Mouse (Mus musculus) spleen, adult 12 weeks (tissue): ENCODE measurements at regions not wholly inside any gene's neighbourhood (a gene's known extent, or its start where the extent isn't known, plus 50 kb on each side); places are given as distances from the start of the nearest gene placed in this dataset.

Experiments used
- DNase-seq: peaks from one replicate; pipeline ENCODE4 v3.0.0; 2022; ENCODE audit warnings: low spot score

DNA sequence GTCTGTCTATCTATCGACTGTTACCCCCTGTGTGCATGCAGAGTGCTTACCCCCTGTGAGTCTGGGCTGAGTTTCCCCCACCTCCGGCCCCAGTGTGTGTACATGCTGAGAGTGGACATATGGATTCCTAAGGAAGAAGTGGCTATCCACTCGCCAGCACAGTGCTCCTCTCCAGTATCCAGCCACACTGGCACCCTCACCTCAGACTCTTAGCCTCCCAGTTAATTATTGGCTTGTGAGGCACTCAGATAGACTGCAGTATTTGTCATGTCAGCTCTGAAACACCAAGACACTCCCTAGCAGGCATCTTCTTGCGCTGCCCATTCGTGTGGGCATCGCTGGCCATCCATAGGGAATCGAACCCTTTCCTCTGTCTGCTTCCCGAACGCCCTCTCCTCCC lies 189.0 kb upstream of the Runx1 start:
- no peak for DNase-seq

- DNase-seq, result no peak
These were observed 187.9 kb upstream of the Runx1 start for GRCm38 (mm10) chr16:93013881-93014280.

GRCm38 (mm10) chr16:93013256-93013655 lies 187.3 kb upstream of the Runx1 start:
- no peak for DNase-seq

- DNase-seq, result no peak
These were observed 185.5 kb upstream of the Runx1 start for GRCm38 (mm10) chr16:93011474-93011873.

- DNase-seq, result no peak
These were observed 180.5 kb upstream of the Runx1 start for GRCm38 (mm10) chr16:93006321-93006984.

DNA sequence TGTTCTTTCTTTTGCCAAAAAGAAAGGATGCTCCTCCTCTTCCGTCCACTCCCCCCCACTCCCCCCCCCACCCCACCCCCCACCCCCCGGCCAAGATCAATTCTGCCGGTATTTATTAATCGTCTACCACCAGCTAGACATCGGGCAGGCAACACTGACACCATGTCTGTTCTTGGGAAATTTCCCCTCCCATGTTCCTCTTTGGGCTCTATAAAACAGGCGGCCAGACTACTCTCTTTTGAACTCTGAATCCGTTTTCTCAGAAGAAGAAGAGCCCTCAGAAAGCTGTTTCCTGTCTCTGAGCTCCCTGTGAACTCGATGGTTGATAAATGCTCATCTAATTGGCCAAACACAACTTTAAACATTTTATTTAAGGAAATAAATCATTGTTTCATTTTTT lies 179.5 kb upstream of the Runx1 start:
- no peak for DNase-seq

GRCm38 (mm10) chr16:93003830-93004229 lies 177.9 kb upstream of the Runx1 start:
- no peak for DNase-seq

GRCm38 (mm10) chr16:92998689-92999088 lies 172.7 kb upstream of the Runx1 start:
- DNase-seq, result no peak

GRCm38 (mm10) chr16:92997636-92998035 lies 171.7 kb upstream of the Runx1 start:
- no peak for DNase-seq

GRCm38 (mm10) chr16:92995993-92996350 lies 170.0 kb upstream of the Runx1 start:
- no peak for DNase-seq

DNA sequence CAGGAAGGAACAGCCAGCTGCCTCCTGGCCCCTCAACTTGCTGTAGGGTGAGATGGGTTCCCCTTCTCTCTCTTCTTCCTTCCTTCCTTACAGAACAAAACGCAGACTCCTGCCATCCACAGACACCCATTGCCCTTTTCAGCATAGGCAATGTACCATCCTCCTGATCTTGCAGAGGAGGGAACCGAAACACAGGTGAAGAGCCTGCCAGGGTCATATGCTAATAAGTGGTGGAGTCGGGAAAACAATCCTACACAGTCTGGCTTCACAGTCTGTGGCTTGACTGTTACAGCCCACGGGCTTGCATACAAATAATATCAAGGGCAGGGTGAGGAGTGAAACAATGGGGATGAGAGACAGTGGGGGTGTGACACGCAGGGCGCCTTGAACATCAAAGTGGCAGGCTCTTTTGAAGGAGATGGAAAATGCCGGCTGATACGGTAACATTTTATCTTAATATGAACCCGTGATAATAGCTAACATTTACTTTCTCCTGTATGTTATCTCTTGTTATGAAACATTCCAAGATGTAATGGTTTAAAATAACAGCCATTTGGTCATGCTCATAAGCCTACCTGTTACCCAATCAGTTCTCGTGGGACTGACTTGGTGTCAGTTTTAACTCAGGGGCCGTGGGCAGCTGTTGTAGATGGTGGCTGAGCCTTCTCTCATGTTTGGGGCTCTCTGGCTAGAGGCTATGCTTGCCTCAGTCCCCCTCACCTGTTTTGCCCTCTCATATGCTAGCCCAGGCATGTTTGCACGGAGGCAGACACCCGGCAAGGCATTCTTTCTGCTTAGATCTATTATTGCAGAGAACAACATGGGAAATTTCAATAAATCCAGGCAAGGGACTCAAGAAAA lies 169.4 kb upstream of the Runx1 start:
- no peak for DNase-seq

- DNase-seq, result no peak
These were observed 166.9 kb upstream of the Runx1 start for GRCm38 (mm10) chr16:92992876-92993275.

GRCm38 (mm10) chr16:92991405-92991804 lies 165.5 kb upstream of the Runx1 start:
- no peak for DNase-seq

- DNase-seq, result no peak
These were observed 162.5 kb upstream of the Runx1 start for GRCm38 (mm10) chr16:92988416-92988815.

DNA sequence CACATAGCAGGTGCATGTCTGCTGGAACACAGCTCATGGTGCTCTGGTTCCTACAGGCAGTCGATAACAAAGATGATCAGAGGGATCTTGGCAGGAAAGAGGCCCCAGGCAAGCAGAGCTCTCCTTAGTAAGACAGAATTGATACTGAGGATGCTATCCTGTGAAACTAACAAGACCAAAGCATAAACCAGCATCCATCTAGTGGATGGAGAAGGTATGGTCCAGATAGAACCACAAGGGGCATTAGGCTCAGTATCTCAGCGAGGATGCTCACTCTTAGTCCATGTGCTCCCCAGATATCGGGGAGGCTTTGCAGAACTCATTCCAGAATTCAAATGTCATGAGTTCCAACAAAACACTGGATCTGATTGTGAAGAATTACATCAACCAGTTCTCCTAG lies 162.1 kb upstream of the Runx1 start:
- no peak for DNase-seq

GRCm38 (mm10) chr16:92985768-92986167 lies 159.8 kb upstream of the Runx1 start:
- DNase-seq, result no peak

DNA sequence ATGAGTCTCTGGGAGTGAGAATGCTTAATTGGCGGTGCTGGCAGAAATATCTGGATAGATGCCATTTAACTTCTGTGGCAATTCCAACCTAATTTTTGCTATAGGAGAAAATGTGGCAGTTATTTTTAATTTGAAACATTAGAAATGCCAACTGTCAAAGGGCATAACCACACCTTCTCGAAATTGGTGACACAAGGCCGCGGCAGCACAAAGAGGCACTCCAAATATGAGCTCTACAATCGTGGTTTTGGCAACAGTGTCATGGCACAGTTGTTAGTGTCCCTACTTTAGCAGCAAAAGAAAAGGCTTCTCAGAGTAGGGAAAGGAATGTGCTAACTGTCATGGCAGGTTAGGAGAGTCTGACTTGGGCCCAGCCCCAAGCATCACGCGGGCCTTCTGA lies 157.0 kb upstream of the Runx1 start:
- DNase-seq, result no peak

- no peak for DNase-seq
These were observed 153.8 kb upstream of the Runx1 start for GRCm38 (mm10) chr16:92979620-92980330.

- no peak for DNase-seq
These were observed 150.1 kb upstream of the Runx1 start for GRCm38 (mm10) chr16:92976097-92976496.

GRCm38 (mm10) chr16:92975090-92975489 lies 149.1 kb upstream of the Runx1 start:
- DNase-seq, result no peak

DNA sequence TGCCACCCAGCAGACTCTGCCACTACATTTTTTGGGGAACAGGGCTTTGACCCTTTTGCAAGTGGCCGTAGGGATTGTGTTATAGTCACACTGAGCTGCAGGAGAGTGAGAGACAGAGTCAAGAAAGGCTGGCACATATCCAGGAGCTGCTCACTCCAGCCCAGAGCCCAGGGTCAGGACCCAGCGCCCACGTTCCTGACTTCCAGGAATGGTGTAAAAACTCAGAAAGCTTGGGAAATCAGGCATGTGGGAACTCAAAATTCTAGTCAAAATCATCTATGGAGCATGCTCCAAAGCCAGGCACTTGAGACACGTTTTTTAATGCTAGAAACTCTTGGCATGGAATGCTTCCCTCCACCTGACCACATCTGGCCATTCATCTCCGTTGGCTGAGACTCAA lies 146.7 kb upstream of the Runx1 start:
- DNase-seq, result no peak

DNA sequence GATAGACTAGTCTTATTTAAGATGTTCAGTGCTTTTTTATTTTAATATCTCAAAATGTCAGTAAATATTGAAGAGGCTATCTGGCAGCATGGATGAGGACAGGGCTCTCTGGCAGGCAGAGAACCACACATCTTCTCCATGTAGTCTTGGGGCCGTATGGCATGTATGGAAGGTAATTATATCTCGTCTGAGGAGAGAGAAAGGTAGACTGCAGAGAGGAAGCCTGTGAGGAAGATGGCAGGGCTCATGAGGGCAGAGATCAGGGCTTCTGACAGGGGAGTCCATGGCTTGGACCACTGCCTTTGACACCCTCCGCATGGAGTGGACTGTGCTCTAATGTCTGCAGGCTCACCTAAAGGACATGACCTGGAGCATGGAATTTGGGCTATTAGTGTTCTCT lies 146.0 kb upstream of the Runx1 start:
- DNase-seq, result no peak

GRCm38 (mm10) chr16:92970587-92970986 lies 144.6 kb upstream of the Runx1 start:
- DNase-seq, result no peak
